Mouse (Mus musculus) urinary bladder, adult 18-20 months (tissue): ENCODE data around the gene Stat4.

Experiments
- DNase-seq, 2 experiments: peaks; one replicate each; pipeline ENCODE4 v3.0.0; 2022; ENCODE audit warnings: low spot score in 2 of 2, mixed read lengths in 2 of 2

The Stat4 gene

DNA sequence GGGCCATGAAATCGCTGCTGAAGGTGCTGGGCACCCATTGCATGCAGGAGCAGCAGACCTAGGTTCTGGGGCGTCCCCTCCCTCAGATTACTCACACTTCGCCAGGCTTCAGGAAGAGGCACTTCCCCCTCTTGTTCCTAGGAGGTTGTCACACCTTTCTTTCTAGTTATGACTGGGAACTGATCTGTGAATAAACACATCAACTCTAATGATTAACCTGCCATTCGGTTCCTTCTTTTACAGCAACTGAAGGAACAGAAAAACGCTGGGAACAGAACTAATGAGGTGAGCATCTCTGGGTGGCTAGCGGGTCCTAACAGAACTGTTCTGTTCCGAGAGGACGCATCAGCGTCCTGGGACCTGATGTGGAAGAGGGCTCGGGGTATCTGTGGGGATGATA is 158.0 kb downstream of the Stat4 start:
- no peak for DNase-seq

DNA sequence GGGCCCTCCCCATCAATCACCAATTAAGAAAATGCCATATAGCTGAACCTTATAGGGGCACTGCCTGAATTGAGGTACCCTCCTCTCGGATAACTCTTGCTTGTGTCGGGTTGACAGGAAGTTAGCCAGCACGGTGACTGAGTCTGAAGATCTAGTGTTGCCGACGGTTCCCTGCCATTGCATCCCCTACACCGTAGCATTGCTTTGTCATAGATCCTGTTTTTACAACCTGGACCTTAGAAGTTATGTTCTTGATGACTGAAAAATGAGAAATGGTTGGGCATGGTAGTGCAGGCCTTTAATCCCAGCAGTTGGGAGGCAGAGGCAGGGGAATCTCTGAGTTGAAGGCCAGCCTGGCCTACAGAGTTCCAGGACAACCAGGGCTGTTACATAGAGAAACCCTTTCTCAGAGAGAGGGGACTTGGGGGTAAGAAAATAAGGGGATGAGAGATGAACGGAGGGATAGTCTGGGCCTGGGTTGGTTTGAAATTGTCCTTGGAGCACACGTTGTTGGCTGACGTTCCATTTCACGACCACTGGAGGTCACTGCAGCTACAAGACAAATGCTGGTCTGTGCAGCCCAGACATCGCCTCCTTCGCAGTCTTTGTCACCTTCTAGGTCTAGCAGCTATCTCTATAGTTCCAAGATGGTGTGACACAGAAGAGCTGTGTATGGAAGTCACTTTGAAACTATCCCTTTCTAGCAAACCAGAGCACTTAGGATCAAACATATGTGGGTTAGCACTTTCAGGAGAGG is 159.4 kb downstream of the Stat4 start:
- DNase-seq: no peak

DNA sequence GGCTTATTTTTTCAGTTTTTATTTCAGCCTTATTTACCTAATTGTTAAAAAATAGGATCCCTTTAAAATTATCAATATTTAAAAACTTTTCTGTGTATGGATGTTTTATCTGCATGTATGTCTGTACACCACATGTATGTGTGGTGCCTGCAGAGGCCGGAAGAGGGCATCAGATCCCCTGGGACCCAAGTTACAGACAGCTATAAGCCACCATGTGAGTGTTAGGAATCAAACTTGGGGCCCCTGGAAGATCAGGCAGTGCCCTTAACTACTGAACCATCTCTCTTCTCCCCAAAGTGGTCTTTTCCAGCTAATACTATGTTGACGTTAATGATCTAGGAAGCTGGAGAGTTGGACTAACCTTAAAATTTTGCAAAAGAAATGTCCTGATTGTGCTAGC is 160.5 kb downstream of the Stat4 start:
- no peak for DNase-seq

DNA sequence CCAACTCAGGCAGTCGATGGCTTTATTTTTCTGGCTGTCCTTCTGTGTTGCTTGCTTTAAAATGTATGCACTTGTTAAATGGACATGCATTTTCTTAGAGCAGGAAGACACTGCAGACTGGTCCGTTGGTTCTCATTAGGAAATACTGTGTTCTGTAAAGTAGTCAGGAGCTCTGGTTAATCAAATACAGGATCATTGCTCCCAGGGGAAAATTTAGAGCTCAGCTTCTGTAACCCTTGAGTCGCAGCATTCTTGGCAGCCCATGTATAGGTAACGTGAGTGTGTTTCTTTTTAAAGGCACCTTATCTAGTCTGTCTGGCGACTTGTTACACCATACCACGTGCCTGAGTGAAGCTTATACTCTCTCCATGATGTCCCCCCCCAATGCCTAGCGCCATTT is 161.2 kb downstream of the Stat4 start:
- no peak for DNase-seq

DNA sequence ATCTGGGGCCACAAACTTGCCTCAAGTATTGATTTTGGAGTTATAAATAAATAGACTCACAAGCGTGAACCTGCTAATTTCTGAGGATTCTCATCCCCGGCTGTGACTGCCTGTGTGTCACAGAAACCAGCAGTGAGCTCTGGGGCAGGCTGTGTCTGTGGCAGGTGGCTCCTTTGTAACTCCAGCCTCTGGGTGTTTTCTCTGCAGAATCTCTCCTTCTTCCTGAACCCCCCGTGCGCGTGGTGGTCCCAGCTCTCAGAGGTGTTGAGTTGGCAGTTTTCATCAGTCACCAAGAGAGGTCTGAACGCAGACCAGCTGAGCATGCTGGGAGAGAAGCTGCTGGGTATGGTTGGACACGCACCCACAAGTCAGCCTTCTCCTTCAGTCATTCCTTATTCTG is 161.7 kb downstream of the Stat4 start:
- DNase-seq: no peak

DNA sequence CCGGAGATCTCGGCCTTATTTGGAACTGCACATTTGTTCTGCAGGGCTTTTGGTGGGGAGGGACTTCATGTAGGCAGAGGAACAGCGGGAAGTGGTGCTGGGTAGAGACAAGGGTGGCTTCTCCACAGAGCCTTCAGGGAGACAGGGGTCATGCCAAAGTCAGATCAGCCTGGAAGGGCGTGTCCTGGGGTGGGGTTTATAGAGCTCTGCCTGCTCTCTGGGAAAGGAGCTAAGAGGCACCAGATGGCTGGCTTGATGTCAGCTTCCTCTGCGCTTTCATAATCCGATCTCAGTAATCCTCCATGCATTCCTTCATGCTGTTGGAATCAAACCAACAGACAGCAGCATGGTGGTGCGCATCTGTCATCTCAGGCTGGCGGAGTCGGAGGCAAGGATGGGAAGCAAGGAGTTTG is 163.0 kb downstream of the Stat4 start:
- no peak for DNase-seq

DNA sequence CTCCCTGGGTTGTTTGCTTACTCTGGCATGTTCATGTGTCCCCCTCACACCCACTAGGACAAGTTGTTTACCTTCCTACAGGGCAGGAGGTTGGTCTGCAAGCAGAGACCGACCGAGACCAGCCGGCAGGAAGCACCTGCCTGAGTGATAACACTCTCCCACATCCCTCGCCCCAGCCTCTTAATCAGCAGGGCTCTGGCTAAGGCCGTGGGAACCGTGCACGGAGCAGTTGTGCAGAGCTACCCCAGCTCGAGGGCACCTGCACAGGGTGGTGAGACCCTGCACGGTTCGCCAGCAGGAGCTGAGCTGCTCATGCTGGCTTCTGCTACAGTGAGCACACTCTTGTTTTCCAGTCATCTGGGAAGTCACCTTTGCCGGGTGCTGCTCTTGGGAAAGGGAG is 163.7 kb downstream of the Stat4 start:
- DNase-seq: no peak

DNA sequence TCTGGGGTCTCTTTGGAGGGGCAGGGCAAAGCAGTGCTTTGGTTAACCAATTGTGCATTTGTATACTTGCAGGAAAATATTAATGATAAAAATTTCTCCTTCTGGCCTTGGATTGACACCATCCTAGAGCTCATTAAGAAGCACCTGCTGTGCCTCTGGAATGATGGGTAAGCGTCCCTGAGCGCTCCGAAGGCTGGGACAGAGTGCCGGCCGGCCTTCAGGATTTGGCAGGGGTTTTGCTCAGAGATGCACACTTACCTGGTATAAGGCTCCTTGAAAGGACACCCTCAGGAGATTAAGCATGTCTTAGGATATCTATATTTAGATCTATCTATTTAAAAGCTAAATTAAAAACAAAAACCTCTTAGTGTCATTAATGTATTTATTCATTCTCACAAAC is 164.2 kb downstream of the Stat4 start:
- DNase-seq: no peak

DNA sequence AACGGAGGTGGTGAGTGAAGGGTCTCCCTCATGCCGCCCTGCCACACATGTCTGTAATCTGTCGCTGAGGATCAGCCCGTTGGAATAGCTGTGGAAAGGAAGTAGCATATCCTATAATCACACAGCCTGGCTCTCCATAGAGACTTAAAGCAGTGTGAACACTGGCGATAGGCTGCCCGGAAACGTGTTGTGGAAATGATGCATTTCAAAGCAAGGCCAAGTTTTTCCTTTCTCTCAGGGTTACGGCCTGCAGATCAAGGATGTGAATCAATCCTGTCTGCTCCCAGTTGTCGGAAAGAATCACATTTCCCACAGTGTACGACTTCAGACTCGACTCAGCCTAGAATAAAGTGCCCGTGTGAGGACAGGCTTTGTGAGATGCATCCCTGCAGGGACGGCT is 165.4 kb downstream of the Stat4 start:
- no peak for DNase-seq

DNA sequence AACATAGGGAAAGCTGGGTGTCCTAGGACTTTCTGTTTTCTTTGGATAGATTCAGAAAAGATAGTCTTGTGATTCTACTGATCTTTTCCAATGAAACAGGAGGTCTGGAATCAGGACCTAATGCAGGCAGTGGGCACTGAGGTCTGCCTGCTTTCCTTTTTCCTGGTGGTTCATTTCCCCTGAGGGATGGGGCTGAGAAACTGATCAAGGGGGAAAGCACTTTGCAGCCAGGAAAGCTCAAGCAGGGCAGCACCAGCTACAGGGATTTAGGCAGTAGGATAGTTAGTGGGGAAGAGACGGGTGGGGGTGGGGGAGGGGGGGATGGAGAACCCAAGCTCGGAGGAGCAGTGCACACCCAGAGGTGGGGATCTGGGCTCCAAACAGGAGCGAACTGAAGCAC is 166.0 kb downstream of the Stat4 start:
- no peak for DNase-seq

DNA sequence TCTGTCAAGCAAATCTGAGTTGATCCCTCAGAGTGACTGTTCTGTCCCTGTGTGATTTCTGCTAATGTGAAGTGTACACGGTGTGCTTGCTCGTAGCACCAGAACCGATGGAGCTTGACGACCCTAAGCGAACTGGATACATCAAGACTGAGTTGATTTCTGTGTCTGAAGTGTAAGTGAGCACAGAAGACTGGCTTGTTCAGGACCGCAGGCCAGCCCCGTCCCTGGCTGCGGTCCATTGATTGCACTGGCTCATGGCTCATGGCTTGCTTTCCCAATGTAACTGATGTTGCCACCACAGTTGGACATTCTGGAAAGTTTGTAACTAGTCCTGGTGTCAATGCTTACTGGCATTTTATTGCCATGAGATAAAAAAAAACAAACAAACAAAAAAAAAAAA is 167.9 kb downstream of the Stat4 start:
- no peak for DNase-seq

DNA sequence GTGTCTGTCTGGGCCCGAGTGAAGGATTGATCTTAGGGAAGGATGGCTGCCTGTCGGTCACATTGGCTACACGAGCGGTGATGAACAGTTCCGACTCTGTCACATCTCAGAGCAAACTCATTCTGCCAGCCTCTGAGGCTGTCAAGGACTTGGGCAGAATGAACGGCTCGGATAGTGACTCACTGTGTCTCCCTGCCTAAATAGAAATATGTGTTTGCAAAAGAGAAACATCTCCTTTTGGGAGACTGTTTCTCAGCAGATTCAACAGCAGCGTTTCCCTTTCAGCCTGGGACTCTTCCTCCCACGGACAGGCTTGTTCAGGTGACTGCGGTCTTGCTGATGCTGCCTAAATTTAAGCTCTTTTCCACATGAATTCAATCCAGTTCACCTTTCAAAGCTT is 169.4 kb downstream of the Stat4 start:
- DNase-seq: no peak
